Mouse (Mus musculus) bone marrow macrophage, adult 2 months (primary cell): ENCODE results near the gene Peg10. TPM values are rescaled to one million over a fixed set of nuclear protein-coding genes. Genes with fewer than 3 reads are reported as not detected.

ENCODE experiments used
- H3K27ac ChIP-seq: 2 replicates; pipeline ENCODE4 v1.5.1; 2012; ENCODE audit warnings: low read depth, low read length; ENCODE audit not compliant: insufficient read depth
- H3K4me1 ChIP-seq: 2 replicates; pipeline ENCODE4 v1.6.1; 2012; ENCODE audit warnings: low read length; ENCODE audit not compliant: control insufficient read depth, insufficient read depth
- H3K4me3 ChIP-seq: 2 replicates; pipeline ENCODE4 v1.5.1; 2012; ENCODE audit warnings: mild to moderate bottlenecking, low read length, moderate library complexity; ENCODE audit not compliant: insufficient read depth
- CTCF ChIP-seq: IDR thresholded peaks from 2 replicates; pipeline ENCODE4 v1.5.1; 2012; ENCODE audit warnings: low read depth, mild to moderate bottlenecking, low read length, moderate library complexity
- POLR2A ChIP-seq: IDR thresholded peaks from 2 replicates; pipeline ENCODE4 v1.6.1; 2012; ENCODE audit warnings: mild to moderate bottlenecking, low read depth, low read length, borderline replicate concordance
- polyA plus RNA-seq: library from polyadenylated mRNA; stranded (reverse); fragments of >200 nt; gene quantifications from 2 replicates; pipeline ENCODE4 v1.2.4, GENCODE M21; 2012; ENCODE audit not compliant: missing spikeins, insufficient read depth, insufficient read length

Gene Peg10
- polyA plus RNA-seq, result 0.13 and 0.16 TPM in 2 replicates

GRCm38 (mm10) chr6:4746696-4747439 is at the start of gene Peg10, which contains the start of gene Sgce:
TSS of gene Peg10 (plus strand) at chr6:4747306.
TSS of gene Sgce (minus strand) at chr6:4747207.
- TF ChIP-seq POLR2A (no peak), CTCF (no peak)
- peak within 1 kb of the TSS; percentile 58 for H3K4me3 ChIP-seq
- H3K27ac ChIP-seq, result no peak within 1 kb of the TSS
- H3K4me1 ChIP-seq, result no peaks in the 10 kb centered on the region

- Histone ChIP-seq H3K27ac (no peak overlapping the region), H3K4me1 (peaks cover 4% of the 10 kb centered on the region), H3K4me3 (no peak overlapping the region)
- TF ChIP-seq CTCF, result no peak
- TF ChIP-seq POLR2A, result no peak
Measured at GRCm38 (mm10) chr6:4701641-4702040, 45.5 kb upstream of the Peg10 start.

- Histone ChIP-seq H3K4me1 (peaks cover 6% of the 10 kb centered on the region), H3K27ac (no peak overlapping the region), H3K4me3 (no peak overlapping the region)
- TF ChIP-seq CTCF (no peak), POLR2A (no peak)
Measured at GRCm38 (mm10) chr6:4703908-4704307, 43.2 kb upstream of the Peg10 start.

GRCm38 (mm10) chr6:4706415-4706814 is 40.7 kb upstream of the Peg10 start:
- Histone ChIP-seq H3K4me1 (peaks cover 12% of the 10 kb centered on the region), H3K27ac (no peak overlapping the region), H3K4me3 (no peak overlapping the region)
- TF ChIP-seq CTCF, result no peak
- TF ChIP-seq POLR2A, result no peak

- Histone ChIP-seq H3K4me1 (peaks cover 12% of the 10 kb centered on the region), H3K4me3 (no peak overlapping the region), H3K27ac (no peak overlapping the region)
- no peak for TF ChIP-seq POLR2A
- no peak for TF ChIP-seq CTCF
Measured at GRCm38 (mm10) chr6:4708971-4709370, 38.1 kb upstream of the Peg10 start.

GRCm38 (mm10) chr6:4716171-4716570 is 30.9 kb upstream of the Peg10 start:
- Histone ChIP-seq H3K4me3 (no peak overlapping the region), H3K4me1 (no peaks in the 10 kb centered on the region), H3K27ac (no peak overlapping the region)
- TF ChIP-seq CTCF (no peak), POLR2A (no peak)

GRCm38 (mm10) chr6:4717344-4717743 is 29.8 kb upstream of the Peg10 start:
- TF ChIP-seq CTCF, result no peak
- TF ChIP-seq POLR2A, result no peak
- no peak overlapping the region for H3K4me3 ChIP-seq
- H3K4me1 ChIP-seq, result no peaks in the 10 kb centered on the region
- no peak overlapping the region for H3K27ac ChIP-seq

- no peak for TF ChIP-seq POLR2A
- no peak for TF ChIP-seq CTCF
- no peaks in the 10 kb centered on the region; the same call in 1 of the 2 replicates for H3K4me1 ChIP-seq
- H3K4me3 ChIP-seq, result no peak overlapping the region
- H3K27ac ChIP-seq, result no peak overlapping the region
Measured at GRCm38 (mm10) chr6:4722142-4722541, 25.0 kb upstream of the Peg10 start.

- H3K4me3 ChIP-seq, result no peak overlapping the region
- H3K4me1 ChIP-seq, result no peaks in the 10 kb centered on the region; the same call in 1 of the 2 replicates
- H3K27ac ChIP-seq, result no peak overlapping the region
- TF ChIP-seq CTCF (no peak), POLR2A (no peak)
Measured at GRCm38 (mm10) chr6:4722739-4723138, 24.4 kb upstream of the Peg10 start.

- Histone ChIP-seq H3K4me1 (peaks cover 3% of the 10 kb centered on the region), H3K4me3 (no peak overlapping the region), H3K27ac (no peak overlapping the region)
- TF ChIP-seq CTCF (no peak), POLR2A (no peak)
Measured at GRCm38 (mm10) chr6:4723998-4724757, 22.9 kb upstream of the Peg10 start.
